Mouse (Mus musculus): ENCODE results near the gene Ces1b. TPM values are rescaled to one million over a fixed set of nuclear protein-coding genes. Genes with fewer than 3 reads are reported as not detected.

The Ces1b gene
- polyA plus RNA-seq (2012; rRNA removed): not detected in 2 replicates

DNA sequence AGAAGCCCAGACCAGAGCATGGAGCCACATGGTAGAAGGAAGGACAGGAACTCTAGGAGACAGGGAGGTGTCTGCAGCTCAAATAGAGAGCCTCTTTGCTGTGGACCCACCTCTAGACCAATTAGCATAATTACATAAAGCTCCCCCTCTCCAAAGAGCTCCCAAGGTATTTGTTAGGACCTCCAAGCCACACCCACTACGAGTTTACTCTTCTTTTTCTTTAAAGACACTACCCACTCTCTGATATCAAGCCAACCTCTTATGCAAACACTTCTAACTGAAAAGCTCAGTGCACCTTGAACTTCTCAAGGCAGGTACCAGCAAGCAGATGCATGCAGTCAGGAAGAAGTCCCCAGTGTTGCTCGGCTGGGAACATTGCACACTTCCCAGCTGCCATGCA is at the start of gene Ces1b:
Gene Ces1b (minus strand): TSS at position 131 of the 400 bp plus-strand sequence.
- Histone ChIP-seq H3K4me1 (ENCODE audit: control insufficient read depth, insufficient read depth, low read length) (no peaks in the 10 kb centered on the region), H3K4me3 (replicated peaks; ENCODE audit: insufficient read depth, low read depth, low read length) (no peak within 1 kb of the TSS), H3K27ac (ENCODE audit: insufficient read depth, low read length) (no peak within 1 kb of the TSS), H3K27me3 (ENCODE audit: control insufficient read depth, insufficient read depth, low read length) (no peaks in the 10 kb centered on the region)
- TF ChIP-seq POLR2A (IDR thresholded peaks at IDR 0.05; ENCODE audit: borderline replicate concordance, insufficient read depth, low read length) (no peak), CTCF (IDR thresholded peaks at IDR 0.05; ENCODE audit: borderline replicate concordance, insufficient read depth, low read depth, low read length) (no peak)
- WGBS: 69% methylated on average over 2 of the region's 2 CpGs
- DNase-seq: no peak

DNA sequence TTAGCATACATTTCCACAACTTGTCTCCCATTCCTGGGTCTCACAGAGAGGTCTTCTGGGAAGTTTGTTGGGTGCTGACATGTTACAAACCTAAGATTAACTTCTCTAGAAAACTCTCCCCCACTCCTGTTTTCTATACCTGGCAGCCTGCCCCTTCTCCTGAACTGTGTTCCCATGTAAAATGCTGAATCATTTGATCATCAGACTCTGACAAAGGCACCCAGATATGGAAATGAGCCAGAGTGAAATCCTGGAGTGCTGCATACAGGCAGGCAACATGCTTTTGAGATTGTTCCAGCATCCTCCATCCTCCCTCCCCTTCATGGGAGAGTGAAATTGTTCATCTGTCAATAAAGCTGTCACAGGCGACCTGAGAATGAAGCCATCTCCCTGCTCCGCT is 46.7 kb upstream of the Ces1b start:
- no peaks in the 10 kb centered on the region for H3K4me1 ChIP-seq (ENCODE audit: control insufficient read depth, insufficient read depth, low read length)
- WGBS: 43% methylated on average over 2 of the region's 2 CpGs

DNA sequence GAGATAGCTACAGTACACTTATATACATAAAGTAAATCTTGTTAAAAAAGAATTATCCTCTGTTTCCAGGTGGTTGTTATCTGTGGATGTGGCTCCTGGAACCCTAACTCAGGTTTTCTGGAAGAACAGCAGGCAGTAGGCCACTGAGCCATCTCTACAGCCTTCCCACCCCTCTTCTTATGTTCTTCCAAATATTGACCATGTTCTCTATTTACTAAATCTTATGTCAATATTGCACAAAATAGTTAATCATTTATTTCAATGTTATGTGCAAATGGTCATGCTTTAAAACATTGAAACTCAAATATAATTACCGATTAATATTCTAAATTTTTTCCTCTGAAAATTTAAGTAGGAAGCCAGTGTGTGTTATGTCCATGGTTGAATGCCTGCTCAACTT is 42.2 kb upstream of the Ces1b start:
- Histone ChIP-seq H3K27me3 (ENCODE audit: control insufficient read depth, insufficient read depth, low read length) (no peaks in the 10 kb centered on the region), H3K27ac (ENCODE audit: insufficient read depth, low read length) (no peak overlapping the region), H3K4me1 (ENCODE audit: control insufficient read depth, insufficient read depth, low read length) (no peaks in the 10 kb centered on the region), H3K4me3 (replicated peaks; ENCODE audit: insufficient read depth, low read depth, low read length) (no peak overlapping the region)
- no peak for DNase-seq
- no peak for TF ChIP-seq CTCF (IDR thresholded peaks at IDR 0.05; ENCODE audit: borderline replicate concordance, insufficient read depth, low read depth, low read length)
- no peak for TF ChIP-seq POLR2A (IDR thresholded peaks at IDR 0.05; ENCODE audit: borderline replicate concordance, insufficient read depth, low read length)
- 91% methylated on average over 1 of the region's 1 CpGs for WGBS

More for the DNA sequence above, 46.7 kb upstream of the Ces1b start:
- Histone ChIP-seq H3K27me3 (ENCODE audit: control insufficient read depth, insufficient read depth, low read length) (no peaks in the 10 kb centered on the region), H3K27ac (ENCODE audit: insufficient read depth, low read length) (no peak overlapping the region), H3K4me3 (replicated peaks; ENCODE audit: insufficient read depth, low read depth, low read length) (no peak overlapping the region)
- no peak for DNase-seq
- TF ChIP-seq POLR2A (IDR thresholded peaks at IDR 0.05; ENCODE audit: borderline replicate concordance, insufficient read depth, low read length): no peak
- no peak for TF ChIP-seq CTCF (IDR thresholded peaks at IDR 0.05; ENCODE audit: borderline replicate concordance, insufficient read depth, low read depth, low read length)

DNA sequence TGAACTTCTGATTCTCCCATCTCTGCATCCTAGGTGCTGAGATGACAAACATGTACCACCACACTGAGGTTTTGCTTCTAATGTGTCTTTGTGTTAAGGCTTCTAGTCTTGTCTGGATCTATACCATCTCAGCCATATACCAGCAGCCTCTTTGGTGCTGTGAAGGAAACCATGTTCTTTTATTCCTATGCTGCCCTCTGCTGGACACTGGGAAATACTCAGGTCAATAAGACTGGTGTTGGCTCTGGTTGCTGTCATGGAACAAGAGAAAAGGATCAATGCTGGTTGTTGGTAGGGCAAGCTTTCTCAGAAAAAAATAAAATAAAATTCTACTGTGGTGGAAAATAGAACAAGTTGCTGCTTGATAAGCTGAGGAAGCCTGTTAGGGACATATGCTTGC is 15.6 kb upstream of the Ces1b start:
- DNase-seq: peak; percentile 9 to 11
- no peak overlapping the region for H3K4me3 ChIP-seq (replicated peaks; ENCODE audit: insufficient read depth, low read depth, low read length)
- no peaks in the 10 kb centered on the region for H3K4me1 ChIP-seq (ENCODE audit: control insufficient read depth, insufficient read depth, low read length)
- no peak overlapping the region for H3K27ac ChIP-seq (ENCODE audit: insufficient read depth, low read length)
- H3K27me3 ChIP-seq (ENCODE audit: control insufficient read depth, insufficient read depth, low read length): no peaks in the 10 kb centered on the region
- no peak for TF ChIP-seq POLR2A (IDR thresholded peaks at IDR 0.05; ENCODE audit: borderline replicate concordance, insufficient read depth, low read length)

DNA sequence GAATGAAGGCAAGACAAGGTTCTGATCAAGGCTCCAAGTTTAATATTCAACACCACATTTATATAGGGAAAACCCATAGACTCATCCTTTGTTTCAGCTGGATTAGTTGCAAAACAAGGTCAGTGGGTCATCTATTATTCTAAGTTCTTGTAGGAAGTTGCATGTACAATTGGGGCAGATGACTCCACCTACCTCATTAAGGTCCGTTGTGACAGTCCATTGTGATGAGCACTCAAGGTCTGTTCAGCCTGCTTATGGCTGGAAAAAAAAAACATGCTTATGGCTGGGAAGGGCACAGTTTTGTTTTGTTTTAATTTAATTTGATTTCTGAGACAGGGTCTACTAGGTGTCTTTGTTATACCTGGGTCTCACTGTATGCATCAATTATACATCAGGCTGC is 11.5 kb upstream of the Ces1b start:
- no peaks in the 10 kb centered on the region for H3K27me3 ChIP-seq (ENCODE audit: control insufficient read depth, insufficient read depth, low read length)
- no peak for DNase-seq
- no peak overlapping the region for H3K4me3 ChIP-seq (replicated peaks; ENCODE audit: insufficient read depth, low read depth, low read length)
- TF ChIP-seq CTCF (IDR thresholded peaks at IDR 0.05; ENCODE audit: borderline replicate concordance, insufficient read depth, low read depth, low read length) (no peak), POLR2A (IDR thresholded peaks at IDR 0.05; ENCODE audit: borderline replicate concordance, insufficient read depth, low read length) (no peak)
- no peak overlapping the region for H3K27ac ChIP-seq (ENCODE audit: insufficient read depth, low read length)
- WGBS: 57% methylated on average over 1 of the region's 1 CpGs
- no peaks in the 10 kb centered on the region for H3K4me1 ChIP-seq (ENCODE audit: control insufficient read depth, insufficient read depth, low read length)

DNA sequence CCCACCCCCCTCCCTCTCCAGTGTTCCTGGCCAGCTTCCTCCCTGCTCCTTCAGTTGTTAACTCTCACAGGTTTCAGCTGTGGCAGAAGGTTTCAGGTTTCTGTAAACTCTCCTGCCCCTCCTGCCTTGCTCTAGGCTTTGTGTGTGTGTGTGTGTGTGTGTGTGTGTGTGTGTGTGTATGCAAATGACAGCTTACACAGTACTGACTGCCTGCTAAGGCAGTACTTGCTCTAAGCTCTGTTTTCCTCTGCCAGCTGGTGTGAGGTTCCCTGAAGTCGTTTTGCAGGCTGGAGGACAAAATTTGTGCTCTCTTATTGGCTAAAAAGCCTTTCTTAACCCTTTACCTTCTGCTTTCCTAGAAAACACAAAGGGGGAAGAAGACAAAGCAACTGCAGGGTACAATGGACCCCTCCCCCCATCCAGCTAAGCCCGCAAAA is 8.9 kb upstream of the Ces1b start:
- Histone ChIP-seq H3K4me1 (ENCODE audit: control insufficient read depth, insufficient read depth, low read length) (no peaks in the 10 kb centered on the region), H3K27ac (ENCODE audit: insufficient read depth, low read length) (no peak overlapping the region), H3K27me3 (ENCODE audit: control insufficient read depth, insufficient read depth, low read length) (no peaks in the 10 kb centered on the region), H3K4me3 (replicated peaks; ENCODE audit: insufficient read depth, low read depth, low read length) (no peak overlapping the region)
- 4% methylated on average over 2 of the region's 2 CpGs for WGBS
- no peak for DNase-seq
- TF ChIP-seq CTCF (IDR thresholded peaks at IDR 0.05; ENCODE audit: borderline replicate concordance, insufficient read depth, low read depth, low read length) (no peak), POLR2A (IDR thresholded peaks at IDR 0.05; ENCODE audit: borderline replicate concordance, insufficient read depth, low read length) (no peak)

DNA sequence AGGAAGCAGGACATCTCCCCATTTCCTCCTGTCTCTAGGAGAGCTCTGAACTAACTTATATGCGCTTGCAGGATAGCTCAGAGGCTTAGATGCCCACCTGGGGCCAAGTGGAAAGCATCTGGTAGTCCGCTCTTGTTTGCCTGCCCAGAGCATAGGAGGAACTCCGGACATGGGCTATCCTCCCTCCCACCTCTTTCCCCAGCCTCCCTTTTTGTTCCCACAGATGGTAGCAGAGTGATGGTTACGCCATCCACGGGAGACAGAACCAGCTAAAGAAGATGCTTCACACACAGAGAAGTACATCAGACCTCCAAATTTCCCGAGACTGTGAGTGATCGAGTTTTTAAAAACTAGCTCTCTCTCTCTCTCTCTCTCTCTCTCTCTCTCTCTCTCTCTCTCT is 8.4 kb upstream of the Ces1b start:
- no peak for DNase-seq
- no peak for TF ChIP-seq POLR2A (IDR thresholded peaks at IDR 0.05; ENCODE audit: borderline replicate concordance, insufficient read depth, low read length)
- no peak for TF ChIP-seq CTCF (IDR thresholded peaks at IDR 0.05; ENCODE audit: borderline replicate concordance, insufficient read depth, low read depth, low read length)
- WGBS: 21% methylated on average over 7 of the region's 7 CpGs

DNA sequence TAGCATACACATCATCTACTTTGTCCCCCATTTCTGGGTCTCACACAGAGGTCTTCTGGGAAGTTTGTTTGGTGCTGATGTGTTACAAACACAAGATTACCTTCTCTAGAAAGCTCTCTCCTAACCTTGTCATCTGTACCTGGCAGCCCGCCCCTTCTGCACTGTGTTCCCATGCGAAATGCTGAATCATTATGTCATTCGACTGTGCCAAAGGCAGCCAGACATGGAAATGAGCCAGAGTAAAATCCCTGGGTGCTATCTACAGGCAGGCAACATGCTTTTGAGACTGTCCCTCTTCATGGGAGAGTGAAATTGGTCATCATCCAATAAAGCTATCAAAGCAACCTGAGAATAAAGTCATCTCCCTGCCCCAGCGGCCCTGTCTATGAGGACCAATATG is 4.6 kb downstream of the Ces1b start:
- Histone ChIP-seq H3K27ac (ENCODE audit: insufficient read depth, low read length) (no peak overlapping the region), H3K27me3 (ENCODE audit: control insufficient read depth, insufficient read depth, low read length) (no peaks in the 10 kb centered on the region), H3K4me3 (replicated peaks; ENCODE audit: insufficient read depth, low read depth, low read length) (no peak overlapping the region), H3K4me1 (ENCODE audit: control insufficient read depth, insufficient read depth, low read length) (no peaks in the 10 kb centered on the region)
- WGBS: 42% methylated on average over 4 of the region's 4 CpGs
- DNase-seq: no peak
- TF ChIP-seq CTCF (IDR thresholded peaks at IDR 0.05; ENCODE audit: borderline replicate concordance, insufficient read depth, low read depth, low read length) (no peak), POLR2A (IDR thresholded peaks at IDR 0.05; ENCODE audit: borderline replicate concordance, insufficient read depth, low read length) (no peak)

More for the DNA sequence above, 8.4 kb upstream of the Ces1b start:
- Histone ChIP-seq H3K27me3 (ENCODE audit: control insufficient read depth, insufficient read depth, low read length) (no peaks in the 10 kb centered on the region), H3K27ac (ENCODE audit: insufficient read depth, low read length) (no peak overlapping the region), H3K4me3 (replicated peaks; ENCODE audit: insufficient read depth, low read depth, low read length) (no peak overlapping the region), H3K4me1 (ENCODE audit: control insufficient read depth, insufficient read depth, low read length) (no peaks in the 10 kb centered on the region)
